Mouse (Mus musculus): ENCODE measurements around the gene Prkcz. TPM values are rescaled to one million over a fixed set of nuclear protein-coding genes. Genes with fewer than 3 reads are reported as not detected.

Gene Prkcz
- total and polyA plus RNA-seq, 3 experiments: 0.16 to 11.8 (median 1.6) TPM

DNA sequence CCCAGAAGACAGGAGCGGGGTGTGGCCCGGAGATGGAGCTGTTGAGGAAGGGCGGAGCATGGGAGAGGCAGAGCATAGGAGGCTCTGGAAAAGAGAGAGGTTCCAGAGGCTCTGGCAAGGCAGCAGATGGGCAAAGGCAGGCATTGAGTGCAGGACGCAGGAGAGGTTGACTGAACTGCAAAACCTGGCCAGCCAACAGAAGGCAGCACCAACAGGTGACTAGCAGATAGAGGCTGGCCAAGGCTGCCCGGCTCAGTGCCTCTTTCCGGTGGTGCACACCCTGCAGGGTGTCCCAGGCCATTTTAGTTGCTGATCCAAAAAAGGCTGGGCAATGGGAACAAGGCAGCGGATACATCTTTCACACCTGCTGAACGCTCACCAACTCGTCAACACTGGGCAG is 119.4 kb downstream of the Prkcz start:
- Histone ChIP-seq H3K36me3 (replicated peaks in 1 of 2; ENCODE audit: control insufficient read depth in 1 of 2, insufficient read depth in 1 of 2, low read length in 1 of 2) (no peaks in the 10 kb centered on the region), H3K9me3 (replicated peaks; ENCODE audit: low read length) (no peaks in the 10 kb centered on the region)
- in situ Hi-C loops (cut with MboI; ENCODE audit: low pct_ligation_motif_present, low pct_unique_long_range_greater_than_20kb, low sequenced_read_pairs): loop anchor here (10.0 to 25.0 kb wide), 2 partner anchors 279 to 357 kb away; partner anchors contain the start of genes Hes5 and Pank4

DNA sequence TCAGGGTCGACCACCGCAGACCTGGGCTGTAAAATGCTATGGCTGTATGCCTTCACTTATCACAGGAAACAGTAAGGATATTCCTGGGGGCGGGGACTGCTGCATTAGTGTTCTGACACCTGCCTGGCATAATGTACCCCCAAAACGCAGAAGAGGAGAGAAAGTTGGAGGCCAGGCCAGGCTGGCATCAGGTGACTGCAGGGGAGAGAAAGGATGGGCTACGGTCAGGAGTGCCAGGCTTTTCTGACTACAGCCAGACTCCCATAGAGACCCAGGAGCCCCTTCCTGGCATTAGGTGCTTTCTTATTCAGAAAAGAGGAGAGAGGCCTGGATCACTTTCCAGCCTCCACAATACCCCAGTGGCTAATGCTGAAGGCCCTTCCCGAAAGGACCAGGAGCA is 121.7 kb downstream of the Prkcz start:
- Histone ChIP-seq H3K36me3 (replicated peaks in 1 of 2; ENCODE audit: control insufficient read depth in 1 of 2, insufficient read depth in 1 of 2, low read length in 1 of 2) (no peaks in the 10 kb centered on the region), H3K4me3 (replicated peaks in 1 of 3; ENCODE audit: low read depth in 2 of 3, low read length in 2 of 3, poor library complexity in 1 of 3) (no peak overlapping the region), H3K4me1 (ENCODE audit: control insufficient read depth in 1 of 2, insufficient read depth in 2 of 2) (peaks cover 43 to 50% of the 10 kb centered on the region in 2 experiments), H3K27me3 (replicated peaks) (peaks cover 31% of the 10 kb centered on the region), H3K9me3 (replicated peaks; ENCODE audit: low read length) (no peaks in the 10 kb centered on the region), H3K4me2 (ENCODE audit: insufficient read depth, low read depth, poor library complexity, severe bottlenecking) (no peak overlapping the region), H3K79me2 (replicated peaks; ENCODE audit: control insufficient read depth, extremely low read depth, insufficient read depth, poor library complexity, severe bottlenecking) (no peaks in the 10 kb centered on the region), H3K9ac (ENCODE audit: insufficient read depth, low read depth) (no peak overlapping the region), H3K27ac (ENCODE audit: insufficient read depth, low read depth) (no peak overlapping the region)
- DNase-seq (ENCODE audit: extremely low read depth): no peak
- TF ChIP-seq JUN (IDR thresholded peaks at IDR 0.05; ENCODE audit: insufficient read depth, low read depth, low read length): no peak
- no peak for TF ChIP-seq RAD21 (IDR thresholded peaks at IDR 0.05; ENCODE audit: low read depth, low read length)
- TF ChIP-seq ZMIZ1 (IDR thresholded peaks at IDR 0.05; ENCODE audit: low read depth, low read length): no peak
- no peak for TF ChIP-seq MAX (IDR thresholded peaks at IDR 0.05; ENCODE audit: low read length)
- no peak for TF ChIP-seq IRF4 (IDR thresholded peaks at IDR 0.05; ENCODE audit: low read depth, low read length)
- TF ChIP-seq MEF2A (IDR thresholded peaks at IDR 0.05; ENCODE audit: borderline replicate concordance, low read depth, low read length): no peak
- no peak for TF ChIP-seq CHD1 (IDR thresholded peaks at IDR 0.05; ENCODE audit: low read depth, low read length)
- TF ChIP-seq ELF1 (IDR thresholded peaks at IDR 0.05; ENCODE audit: low read depth, low read length): no peak
- no peak for TF ChIP-seq NELFE (IDR thresholded peaks at IDR 0.05; ENCODE audit: low read depth, low read length)
- TF ChIP-seq MAFK (IDR thresholded peaks at IDR 0.05; ENCODE audit: insufficient replicate concordance, low read length): no peak
- no peak for TF ChIP-seq JUND (conservative IDR thresholded peaks at IDR 0.05; ENCODE audit: low read depth, low read length)
- no peak for TF ChIP-seq HCFC1 (IDR thresholded peaks at IDR 0.05; ENCODE audit: low read depth, low read length)
- no peak for TF ChIP-seq UBTF (IDR thresholded peaks at IDR 0.05; ENCODE audit: low read depth, low read length)
- TF ChIP-seq EP300 (IDR thresholded peaks at IDR 0.05; ENCODE audit: low read length): no peak
- TF ChIP-seq POLR2AphosphoS2 (IDR thresholded peaks at IDR 0.05; ENCODE audit: low read depth, low read length): no peak
- no peak for TF ChIP-seq TCF12 (IDR thresholded peaks at IDR 0.05; ENCODE audit: low read depth, low read length)
- no peak for TF ChIP-seq RCOR1 (conservative IDR thresholded peaks at IDR 0.05; ENCODE audit: low read depth, low read length)
- no peak for TF ChIP-seq ZNF384 (IDR thresholded peaks at IDR 0.05; ENCODE audit: low read depth, low read length)
- TF ChIP-seq USF2 (conservative IDR thresholded peaks at IDR 0.05; ENCODE audit: low read depth, low read length): no peak
- dilution Hi-C loops (cut with MboI; ENCODE audit: extremely low pct_ligation_motif_present, extremely low pct_unique_long_range_greater_than_20kb, low sequenced_read_pairs) (no loop called here), in situ Hi-C loops (cut with MboI; ENCODE audit: low pct_ligation_motif_present, low pct_unique_long_range_greater_than_20kb, low sequenced_read_pairs) (loop anchor here (25.0 kb wide), 1 partner anchor 277 kb away; the partner anchor contains the start of genes Hes5 and Pank4)

More for the DNA sequence above, 119.4 kb downstream of the Prkcz start:
- no peak overlapping the region for H3K27ac ChIP-seq (ENCODE audit: insufficient read depth, low read depth)
- dilution Hi-C loops (cut with MboI; ENCODE audit: extremely low pct_ligation_motif_present, extremely low pct_unique_long_range_greater_than_20kb, low sequenced_read_pairs): no loop called here
- no peaks in the 10 kb centered on the region for H3K79me2 ChIP-seq (replicated peaks; ENCODE audit: control insufficient read depth, extremely low read depth, insufficient read depth, poor library complexity, severe bottlenecking)
- H3K27me3 ChIP-seq (replicated peaks): peaks cover 28% of the 10 kb centered on the region
- DNase-seq (ENCODE audit: extremely low read depth): no peak
- H3K4me2 ChIP-seq (ENCODE audit: insufficient read depth, low read depth, poor library complexity, severe bottlenecking): no peak overlapping the region
- TF ChIP-seq CHD1 (IDR thresholded peaks at IDR 0.05; ENCODE audit: low read depth, low read length) (no peak), RAD21 (IDR thresholded peaks at IDR 0.05; ENCODE audit: low read depth, low read length) (no peak), UBTF (IDR thresholded peaks at IDR 0.05; ENCODE audit: low read depth, low read length) (no peak), USF1 (IDR thresholded peaks at IDR 0.05; ENCODE audit: low read depth, low read length) (no peak), MEF2A (IDR thresholded peaks at IDR 0.05; ENCODE audit: borderline replicate concordance, low read depth, low read length) (no peak), IRF4 (IDR thresholded peaks at IDR 0.05; ENCODE audit: low read depth, low read length) (no peak), JUN (IDR thresholded peaks at IDR 0.05; ENCODE audit: insufficient read depth, low read depth, low read length) (no peak), GABPA (IDR thresholded peaks at IDR 0.05; ENCODE audit: insufficient replicate concordance, low read depth, low read length) (no peak)
- no peak overlapping the region for H3K4me3 ChIP-seq (replicated peaks in 1 of 3; ENCODE audit: low read depth in 2 of 3, low read length in 2 of 3, poor library complexity in 1 of 3)
- H3K9ac ChIP-seq (ENCODE audit: insufficient read depth, low read depth): no peak overlapping the region
- peaks cover 43 to 50% of the 10 kb centered on the region in 2 experiments for H3K4me1 ChIP-seq (ENCODE audit: control insufficient read depth in 1 of 2, insufficient read depth in 2 of 2)
